Mouse (Mus musculus) c-Kit-positive CD71-positive TER-119-negative erythroid progenitor cells, embryonic 14.5 days (primary cell): ENCODE measurements around the gene Dnah2.

ENCODE experiments used
- DNase-seq: peaks from one replicate; pipeline ENCODE4 v3.0.0-alpha.2; 2013; ENCODE audit warnings: low read depth

Gene Dnah2

DNA sequence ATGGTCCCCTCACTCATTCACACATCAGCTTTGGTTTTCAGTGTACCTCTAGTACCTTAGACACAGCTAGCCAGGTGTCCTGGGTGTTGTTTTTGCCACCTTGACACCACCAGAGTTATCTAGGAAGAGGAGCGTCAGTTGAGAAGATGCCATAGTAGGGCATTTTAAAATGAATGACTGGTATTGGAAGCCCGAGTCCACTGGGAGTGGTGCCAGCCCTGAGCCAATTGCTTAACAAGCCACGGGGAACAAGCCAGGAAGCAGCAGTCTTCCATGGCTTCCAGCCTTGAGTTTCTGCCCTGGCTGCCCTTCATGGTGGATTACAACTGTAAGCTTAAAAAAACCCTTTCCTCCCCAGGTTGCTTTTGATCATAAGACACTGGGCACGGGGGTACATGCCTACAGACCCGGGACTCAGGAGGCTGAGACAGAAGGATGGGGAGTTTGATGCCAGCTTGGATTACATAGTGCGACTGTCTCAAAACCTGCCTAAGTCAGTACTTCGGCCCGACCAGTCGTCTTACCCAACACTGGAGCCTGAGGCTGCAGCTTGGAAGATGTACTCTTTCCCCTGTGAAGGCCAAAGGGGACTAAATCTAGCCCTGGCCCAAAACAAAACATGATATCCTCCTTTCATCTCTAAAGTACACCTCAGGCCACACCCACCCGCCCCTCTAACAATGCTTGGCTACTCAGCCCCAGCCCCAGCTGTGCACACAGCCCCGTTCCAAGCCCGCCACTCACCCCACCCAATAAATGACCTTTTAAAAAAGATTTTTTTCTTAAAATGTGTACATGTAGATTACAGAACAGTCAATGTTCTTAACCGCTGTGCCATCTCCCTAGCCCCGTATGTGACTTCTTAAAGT is 159.1 kb downstream of the Dnah2 start:
- DNase-seq, result no peak

DNA sequence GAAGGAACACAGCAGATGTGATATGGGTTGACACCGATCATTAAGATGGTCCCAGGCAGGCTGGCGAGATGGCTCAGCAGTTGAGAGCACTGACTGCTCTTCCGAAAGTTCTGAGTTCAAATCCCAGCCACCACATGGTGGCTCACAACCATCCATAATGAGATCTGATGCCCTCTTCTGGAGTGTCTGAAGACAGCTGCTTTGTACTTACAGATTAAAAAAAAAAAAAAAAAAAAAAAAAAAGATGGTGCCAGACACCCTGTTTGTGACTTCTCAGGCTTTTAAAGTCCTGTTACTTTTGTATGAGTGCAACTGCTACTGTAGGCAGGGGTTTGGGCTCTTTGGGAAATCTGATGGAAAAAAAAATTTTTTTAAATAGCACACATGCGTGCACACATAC is 160.2 kb downstream of the Dnah2 start:
- DNase-seq, result no peak

GRCm38 (mm10) chr11:69386758-69387157 is 162.2 kb downstream of the Dnah2 start:
- DNase-seq, result no peak

- no peak for DNase-seq
Observed at GRCm38 (mm10) chr11:69384979-69385378, 163.9 kb downstream of the Dnah2 start.

DNA sequence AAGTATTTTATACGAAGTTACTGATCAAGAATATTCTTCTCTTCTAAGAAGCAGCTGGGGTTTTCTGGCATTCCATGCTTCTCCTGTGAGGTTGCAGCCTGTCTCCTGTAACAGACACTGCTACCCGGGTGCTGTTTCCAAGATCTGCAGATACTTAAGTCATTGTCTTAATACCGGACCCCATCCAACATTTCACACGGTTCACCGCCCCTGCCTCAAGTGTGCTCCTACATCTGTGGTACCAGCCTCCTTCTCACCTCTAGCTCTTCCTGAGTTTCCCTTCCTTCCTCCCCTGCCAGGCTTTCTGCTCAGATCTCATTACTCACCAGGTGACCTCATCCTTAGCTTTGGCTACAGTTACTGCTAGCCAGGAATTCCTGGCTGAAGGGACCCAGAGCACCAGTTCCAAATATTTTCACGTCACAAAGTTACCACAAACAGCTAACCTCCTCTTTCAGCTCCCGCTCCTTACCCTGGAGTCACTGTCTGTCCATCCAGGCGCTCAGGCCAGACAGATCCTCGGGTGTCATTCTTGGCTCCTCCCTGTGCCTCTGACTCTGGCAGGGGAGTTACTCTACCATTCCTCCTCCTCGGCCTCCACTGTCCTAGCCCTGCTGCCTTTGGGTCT is 166.3 kb downstream of the Dnah2 start:
- no peak for DNase-seq

- no peak for DNase-seq
Observed at GRCm38 (mm10) chr11:69381356-69381755, 167.6 kb downstream of the Dnah2 start.

GRCm38 (mm10) chr11:69379600-69379999 is 169.3 kb downstream of the Dnah2 start:
- DNase-seq, result no peak

DNA sequence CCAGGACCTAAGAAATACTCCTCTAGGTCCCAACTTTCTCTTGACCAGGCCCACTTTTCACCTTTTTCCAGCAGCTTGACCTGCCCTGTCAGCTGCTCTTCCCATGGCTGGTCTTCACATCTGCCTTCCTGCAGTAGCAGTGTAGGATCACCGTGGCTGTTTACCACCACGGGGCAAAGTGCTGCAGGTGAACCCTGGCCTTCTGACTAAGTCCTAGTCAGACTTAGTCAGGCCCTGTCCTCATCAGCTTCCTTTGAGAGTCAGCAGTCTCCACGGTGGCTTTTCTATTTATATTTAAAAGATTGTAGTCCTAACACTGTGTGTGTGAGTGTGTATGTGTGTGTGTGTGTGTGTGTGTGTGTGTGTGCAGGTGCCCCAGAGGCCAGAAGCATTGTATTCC is 171.1 kb downstream of the Dnah2 start:
- no peak for DNase-seq

DNA sequence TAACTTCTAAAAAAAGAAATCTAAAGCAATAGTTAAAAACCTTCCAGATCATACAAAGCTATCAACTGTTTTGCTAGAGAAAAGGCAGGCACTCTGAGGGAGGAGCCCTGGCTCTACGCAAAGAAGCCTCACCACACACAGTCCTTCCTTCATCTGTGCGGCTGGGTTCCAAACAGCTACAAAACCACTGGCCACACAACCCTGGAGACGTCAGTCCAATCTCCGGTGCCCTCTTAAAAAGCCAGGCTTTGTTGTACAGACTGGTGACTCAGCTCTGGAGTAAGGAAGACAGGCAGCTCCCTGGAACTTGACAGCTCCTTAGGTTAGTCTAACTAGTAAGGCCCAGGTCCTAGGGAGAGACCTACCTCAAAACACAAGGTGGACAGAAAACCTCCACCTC is 173.3 kb downstream of the Dnah2 start:
- no peak for DNase-seq

- DNase-seq, result no peak
Observed at GRCm38 (mm10) chr11:69373223-69373965, 175.5 kb downstream of the Dnah2 start.

GRCm38 (mm10) chr11:69372780-69373170 is 176.1 kb downstream of the Dnah2 start:
- DNase-seq, result no peak

- no peak for DNase-seq
Observed at GRCm38 (mm10) chr11:69372056-69372779, 176.7 kb downstream of the Dnah2 start.

GRCm38 (mm10) chr11:69371601-69372000 is 177.3 kb downstream of the Dnah2 start:
- no peak for DNase-seq

GRCm38 (mm10) chr11:69370817-69371215 is 178.1 kb downstream of the Dnah2 start:
- no peak for DNase-seq
